Mouse (Mus musculus) intestine, embryonic 14.5 days (tissue): ENCODE results near the gene Myb. TPM values are rescaled to one million over a fixed set of nuclear protein-coding genes. Genes with fewer than 3 reads are reported as not detected.
"Not testable (repeated sequence)": the region's sequence is repeated elsewhere in the genome, so short reads cannot be mapped to it uniquely, and the experiment has no call there.

Experiments used
- ATAC-seq: fragments of 200-750 bp; cut with Nextera tagmentation; replicated peaks from 2 replicates; pipeline ENCODE4 v1.8.0; 2017; ENCODE audit warnings: low read depth, moderate number of reproducible peaks, moderate TSS enrichment, moderate library complexity; ENCODE audit not compliant: low FRiP score, low TSS enrichment
- DNase-seq: peaks from one replicate; pipeline ENCODE4 v3.0.0-alpha.2; 2018; ENCODE audit warnings: low spot score
- H3K27ac ChIP-seq: fragments of 300-500 bp; sonication (generic); 2 replicates; pipeline ENCODE4 v1.5.1; 2014; ENCODE audit warnings: low read depth, mild to moderate bottlenecking, control low read depth
- H3K27me3 ChIP-seq: fragments of 300-500 bp; sonication (generic); replicated peaks from 2 replicates; pipeline ENCODE4 v1.6.1; 2014; ENCODE audit warnings: low read length, control low read depth; ENCODE audit not compliant: control insufficient read depth, insufficient read depth
- H3K36me3 ChIP-seq: fragments of 300-500 bp; sonication (generic); 2 replicates; pipeline ENCODE4 v1.6.1; 2014; ENCODE audit warnings: low read length, control low read depth; ENCODE audit not compliant: control insufficient read depth, insufficient read depth
- H3K4me1 ChIP-seq: fragments of 300-500 bp; sonication (generic); replicated peaks from 2 replicates; pipeline ENCODE4 v1.6.1; 2014; ENCODE audit warnings: low read length, control low read depth, mixed read lengths; ENCODE audit not compliant: control insufficient read depth, insufficient read depth
- H3K4me2 ChIP-seq: fragments of 300-500 bp; sonication (generic); 2 replicates; pipeline ENCODE4 v1.6.1; 2014; ENCODE audit warnings: low read length
- H3K4me3 ChIP-seq: fragments of 300-500 bp; sonication (generic); 2 replicates; pipeline ENCODE4 v1.5.1; 2014; ENCODE audit warnings: low read depth, low read length, control low read depth, mixed read lengths
- H3K9ac ChIP-seq: fragments of 300-500 bp; sonication (generic); 2 replicates; pipeline ENCODE4 v1.6.1; 2014; ENCODE audit warnings: mild to moderate bottlenecking, low read length
- H3K9me3 ChIP-seq: fragments of 300-500 bp; sonication (generic); 2 replicates; pipeline ENCODE4 v1.6.1; 2016; ENCODE audit warnings: low read length, control low read depth; ENCODE audit not compliant: control insufficient read depth
- WGBS: fragments of 180-500 bp; shearing (Covaris S2); extraction: QIAGEN DNeasy Blood & Tissue Kit; methylation state at CpG from one replicate; pipeline ENCODE4 v1.1.7; 2014; 5-methylcytosine and 5-hydroxymethylcytosine counted together
- polyA plus RNA-seq: library from polyadenylated mRNA; unstranded; fragments of >200 nt; fragmentation: Nextera tagmentation; extraction: Ambion mirVana; gene quantifications from 2 replicates; pipeline ENCODE4 v1.2.1, GENCODE M21; 2014

Myb gene
- polyA plus RNA-seq, 1 experiment from 2014 or later, result 6.6 TPM

- peaks cover 6% of the 10 kb centered on the region; the same call in 1 of the 2 replicates for H3K4me1 ChIP-seq
- H3K4me2 ChIP-seq, result no peak overlapping the region
- H3K9ac ChIP-seq, result no peak overlapping the region
- DNase-seq (no peak), ATAC-seq (no peak)
- H3K27ac ChIP-seq, result no peak overlapping the region
- WGBS, result 74% methylated on average over 3 of the region's 3 CpGs
- peaks cover 26% of the 10 kb centered on the region for H3K27me3 ChIP-seq
- no peak overlapping the region for H3K4me3 ChIP-seq
- peaks cover 5% of the 10 kb centered on the region; the same call in 1 of the 2 replicates for H3K36me3 ChIP-seq
- no peaks in the 10 kb centered on the region for H3K9me3 ChIP-seq
These were observed 5.9 kb downstream of the Myb start for GRCm38 (mm10) chr10:21154927-21155326.

DNA sequence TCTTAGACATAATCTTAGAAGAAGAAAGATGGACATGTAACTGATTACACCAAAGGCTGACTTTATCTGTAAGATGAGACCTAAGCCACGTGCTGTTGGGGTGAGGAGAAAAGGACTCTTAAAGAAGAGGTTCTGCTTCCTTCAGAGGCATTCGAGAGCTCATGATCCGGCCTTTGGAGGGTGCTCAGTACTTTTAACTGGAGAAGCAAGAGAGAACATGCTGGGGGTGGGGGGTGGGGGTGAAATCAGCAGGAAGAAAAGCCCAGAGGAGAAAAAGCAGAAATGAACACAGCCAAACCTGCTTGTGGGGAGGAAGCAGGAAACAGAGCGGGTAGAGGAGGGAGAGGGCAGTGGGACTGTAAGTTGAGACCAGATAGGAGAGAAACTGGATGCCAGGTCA lies 7.4 kb downstream of the Myb start:
- Histone ChIP-seq H3K9ac (no peak overlapping the region), H3K27me3 (peaks cover 15% of the 10 kb centered on the region), H3K27ac (no peak overlapping the region), H3K36me3 (peaks cover 5% of the 10 kb centered on the region; the same call in 1 of the 2 replicates), H3K4me1 (no peaks in the 10 kb centered on the region), H3K4me2 (no peak overlapping the region), H3K9me3 (no peaks in the 10 kb centered on the region), H3K4me3 (no peak overlapping the region)
- DNase-seq (no peak), ATAC-seq (no peak)
- WGBS, result 77% methylated on average over 4 of the region's 4 CpGs

DNA sequence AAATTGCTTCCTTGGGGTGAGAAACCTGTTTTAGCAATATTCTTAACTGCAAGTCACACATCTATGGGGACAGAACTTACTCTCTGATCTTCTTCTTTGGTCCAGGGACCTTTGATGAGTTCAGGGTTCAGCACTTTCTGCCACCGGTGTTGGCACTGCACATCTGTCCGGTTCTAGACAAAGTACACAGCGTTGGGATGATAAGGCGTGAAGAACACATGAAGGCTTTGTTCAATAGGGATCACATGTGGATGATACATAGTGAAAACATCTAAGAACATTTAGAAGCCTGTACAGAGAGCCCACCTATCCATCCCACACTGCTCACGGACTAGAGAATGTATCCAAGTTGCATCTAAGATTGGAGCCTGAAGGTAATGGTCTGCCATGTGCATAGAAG lies 8.0 kb downstream of the Myb start:
- no peak overlapping the region for H3K4me3 ChIP-seq
- H3K27me3 ChIP-seq, result peaks cover 8% of the 10 kb centered on the region; the same call in 1 of the 2 replicates
- H3K4me1 ChIP-seq, result no peaks in the 10 kb centered on the region
- ATAC-seq, result no peak
- no peak overlapping the region for H3K4me2 ChIP-seq
- no peak overlapping the region for H3K9ac ChIP-seq
- WGBS, result 95% methylated on average over 5 of the region's 5 CpGs
- DNase-seq, result no peak
- peaks cover 5% of the 10 kb centered on the region; the same call in 1 of the 2 replicates for H3K36me3 ChIP-seq
- H3K9me3 ChIP-seq, result no peaks in the 10 kb centered on the region
- no peak overlapping the region for H3K27ac ChIP-seq

DNA sequence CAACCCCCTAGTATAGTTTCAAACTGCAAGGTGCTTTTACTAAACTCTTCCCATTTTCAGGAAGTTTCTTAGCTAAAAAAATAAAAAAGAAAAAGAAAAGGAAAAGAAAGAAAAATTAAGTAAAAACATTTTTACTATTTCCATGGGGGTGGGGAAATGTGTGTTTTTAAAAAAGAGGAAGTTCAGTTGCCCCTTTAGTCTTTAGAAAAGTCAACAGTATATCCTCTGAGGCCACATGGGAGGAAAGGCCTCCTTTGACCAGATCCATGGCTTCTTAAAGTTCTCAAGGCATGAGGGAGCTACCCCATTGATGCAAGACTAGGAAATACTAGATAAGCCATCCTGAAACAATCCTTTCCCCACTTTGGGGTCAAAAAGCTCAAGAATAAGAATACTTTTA lies 9.5 kb downstream of the Myb start:
- Histone ChIP-seq H3K9me3 (no peaks in the 10 kb centered on the region), H3K9ac (no peak overlapping the region), H3K4me2 (no peak overlapping the region), H3K27ac (no peak overlapping the region), H3K4me3 (no peak overlapping the region), H3K27me3 (no peaks in the 10 kb centered on the region; the same call in 1 of the 2 replicates), H3K4me1 (no peaks in the 10 kb centered on the region), H3K36me3 (peaks cover 5% of the 10 kb centered on the region; the same call in 1 of the 2 replicates)
- no peak for DNase-seq
- no peak for ATAC-seq

DNA sequence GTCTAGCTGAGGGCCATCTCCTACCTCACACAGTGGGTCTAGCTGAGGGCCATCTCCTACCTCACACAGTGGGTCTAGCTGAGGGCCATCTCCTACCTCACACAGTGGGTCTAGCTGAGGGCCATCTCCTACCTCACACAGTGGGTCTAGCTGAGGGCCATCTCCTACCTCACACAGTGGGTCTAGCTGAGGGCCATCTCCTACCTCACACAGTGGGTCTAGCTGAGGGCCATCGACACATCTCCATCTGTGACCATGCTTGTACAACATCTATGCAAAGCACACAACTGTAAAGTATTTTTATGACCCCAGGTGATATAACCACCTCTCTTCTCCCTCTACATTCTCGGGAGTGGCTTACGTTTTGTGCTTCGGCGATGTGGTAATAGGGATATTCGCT lies 10.8 kb downstream of the Myb start:
- 87% methylated on average over 6 of the region's 6 CpGs for WGBS
- H3K4me2 ChIP-seq, H3K9me3 ChIP-seq, H3K27me3 ChIP-seq, H3K4me3 ChIP-seq, H3K4me1 ChIP-seq, H3K27ac ChIP-seq, DNase-seq, H3K9ac ChIP-seq, H3K36me3 ChIP-seq, ATAC-seq: not testable (repeated sequence)

DNA sequence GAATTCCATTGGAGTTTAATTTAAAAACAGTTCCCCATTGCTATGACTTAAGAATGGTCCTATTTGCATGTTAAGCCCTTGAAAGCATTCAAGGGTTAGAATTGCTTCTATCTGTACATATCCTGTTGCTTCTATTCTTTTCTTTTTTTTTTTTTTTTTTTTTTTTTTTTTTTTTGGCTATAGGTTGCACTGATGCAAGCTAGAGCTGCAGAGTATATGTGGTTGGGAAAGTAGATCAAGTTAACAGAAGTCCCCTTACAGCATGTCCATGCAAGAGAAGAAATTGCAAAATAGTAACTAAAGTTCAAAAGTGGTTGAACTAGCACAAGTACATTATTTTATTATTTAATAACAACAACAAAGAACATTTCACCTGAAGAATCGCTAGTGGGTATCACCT lies 14.1 kb downstream of the Myb start:
- ATAC-seq, result no peak
- no peak for DNase-seq
- WGBS, result 97% methylated on average over 1 of the region's 1 CpGs
- H3K27ac ChIP-seq, result no peak overlapping the region
- no peaks in the 10 kb centered on the region for H3K36me3 ChIP-seq
- no peak overlapping the region for H3K4me3 ChIP-seq
- H3K4me2 ChIP-seq, result no peak overlapping the region
- H3K9ac ChIP-seq, result no peak overlapping the region
- no peaks in the 10 kb centered on the region for H3K27me3 ChIP-seq
- no peaks in the 10 kb centered on the region for H3K4me1 ChIP-seq
- no peaks in the 10 kb centered on the region for H3K9me3 ChIP-seq

- H3K4me3 ChIP-seq, result no peak overlapping the region
- H3K4me1 ChIP-seq, result no peaks in the 10 kb centered on the region
- no peaks in the 10 kb centered on the region for H3K27me3 ChIP-seq
- H3K36me3 ChIP-seq, result no peaks in the 10 kb centered on the region
- no peak overlapping the region for H3K9ac ChIP-seq
- 80% methylated on average over 2 of the region's 2 CpGs for WGBS
- ATAC-seq (no peak), DNase-seq (no peak)
- H3K27ac ChIP-seq, result no peak overlapping the region
- no peaks in the 10 kb centered on the region for H3K9me3 ChIP-seq
- no peak overlapping the region for H3K4me2 ChIP-seq
These were observed 14.5 kb downstream of the Myb start for GRCm38 (mm10) chr10:21146263-21146662.

DNA sequence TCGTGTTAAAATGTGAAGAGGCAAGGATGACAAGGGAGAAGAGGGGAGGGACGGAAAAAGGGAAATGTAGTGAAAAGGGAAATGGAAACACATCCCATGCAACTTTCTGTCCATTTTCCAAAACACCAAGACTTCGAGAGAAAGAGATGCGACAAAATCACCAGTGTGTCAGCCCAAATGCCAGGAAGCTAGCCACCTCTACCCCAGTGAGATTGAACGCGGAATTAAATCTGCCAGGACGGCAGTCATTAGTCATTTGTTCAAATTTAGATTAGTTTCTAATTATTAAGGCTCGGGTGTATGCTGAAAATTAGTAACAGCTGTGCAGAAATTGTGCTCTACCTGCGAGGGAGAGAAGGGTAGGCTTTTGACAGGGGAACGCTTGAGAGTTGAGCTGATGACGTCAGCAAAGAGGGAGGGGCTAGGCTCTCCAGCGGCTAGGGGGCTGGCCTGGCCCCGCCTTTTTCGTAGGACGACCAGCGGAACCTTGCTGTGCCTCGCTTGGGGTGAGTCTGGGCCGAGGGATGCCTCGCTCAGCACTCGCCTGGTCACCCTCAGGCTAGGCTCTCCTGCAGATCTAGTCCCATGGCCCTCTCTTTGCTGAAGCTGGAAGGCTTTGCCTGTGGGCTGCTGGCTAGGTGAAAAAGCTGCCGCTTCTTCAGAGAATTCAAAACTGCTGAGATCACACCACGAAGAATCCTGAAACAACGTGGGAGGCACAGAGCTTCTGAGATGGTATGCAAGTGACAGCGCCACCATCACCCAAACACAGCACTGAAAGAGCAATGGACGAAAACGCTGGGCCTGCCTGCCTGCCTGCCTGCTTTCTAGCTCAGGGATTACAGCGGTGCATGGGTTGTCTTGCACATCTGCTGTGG lies 15.9 kb downstream of the Myb start:
- Histone ChIP-seq H3K27ac (no peak overlapping the region), H3K36me3 (no peaks in the 10 kb centered on the region; the same call in 1 of the 2 replicates), H3K27me3 (no peaks in the 10 kb centered on the region), H3K4me2 (peak overlapping the region; percentile 68), H3K9me3 (no peaks in the 10 kb centered on the region), H3K9ac (peak overlapping the region; percentile 46; the same call in 1 of the 2 replicates), H3K4me1 (no peaks in the 10 kb centered on the region), H3K4me3 (peak overlapping the region; percentile 36)
- peak; percentile 83 for DNase-seq
- peak; percentile 81; the same call in 1 of the 2 replicates for ATAC-seq
- WGBS, result 26% methylated on average over 27 of the region's 27 CpGs

DNA sequence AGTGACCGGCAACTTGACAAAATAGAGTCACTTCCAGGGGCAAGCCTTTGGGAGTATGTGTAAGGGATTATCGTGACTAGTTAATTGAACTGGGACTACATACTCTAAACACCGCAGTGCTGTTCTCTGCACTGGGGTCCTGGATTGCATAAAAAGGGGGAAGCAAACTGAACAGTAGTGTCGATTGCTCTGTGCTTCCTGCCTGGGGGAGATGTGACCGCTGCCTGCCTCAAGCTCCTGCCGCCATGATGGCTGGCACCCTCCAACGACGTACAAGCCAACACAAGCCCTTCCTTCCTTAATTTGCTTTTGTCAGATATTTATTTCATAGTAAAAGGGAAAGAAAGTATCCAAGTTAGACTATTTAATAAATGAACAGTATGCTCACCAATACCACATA lies 25.5 kb downstream of the Myb start:
- Histone ChIP-seq H3K36me3 (no peaks in the 10 kb centered on the region; the same call in 1 of the 2 replicates), H3K27me3 (no peaks in the 10 kb centered on the region), H3K27ac (no peak overlapping the region), H3K9ac (no peak overlapping the region), H3K4me1 (no peaks in the 10 kb centered on the region), H3K9me3 (no peaks in the 10 kb centered on the region), H3K4me2 (no peak overlapping the region), H3K4me3 (no peak overlapping the region)
- 93% methylated on average over 8 of the region's 8 CpGs for WGBS
- no peak for ATAC-seq
- no peak for DNase-seq
